Mouse (Mus musculus) left cerebral cortex, adult 8-10 months (tissue): ENCODE measurements around the gene Acsbg2. TPM values are rescaled to one million over a fixed set of nuclear protein-coding genes. Genes with fewer than 3 reads are reported as not detected.

Experiments
- DNase-seq, 2 experiments: peaks; one replicate each; pipeline ENCODE4 v3.0.0; 2022; ENCODE audit warnings: low spot score in 2 of 2
- total RNA-seq, 4 experiments: library from RNA; stranded (reverse); gene quantifications; 2 replicates each; pipeline ENCODE4 v1.2.4; 2022

Gene Acsbg2
- total RNA-seq, 4 experiments from 2014 or later: not detected

GRCm38 (mm10) chr17:56822380-56822779, 51.9 kb downstream of the Acsbg2 start:
- no peak for DNase-seq

DNA sequence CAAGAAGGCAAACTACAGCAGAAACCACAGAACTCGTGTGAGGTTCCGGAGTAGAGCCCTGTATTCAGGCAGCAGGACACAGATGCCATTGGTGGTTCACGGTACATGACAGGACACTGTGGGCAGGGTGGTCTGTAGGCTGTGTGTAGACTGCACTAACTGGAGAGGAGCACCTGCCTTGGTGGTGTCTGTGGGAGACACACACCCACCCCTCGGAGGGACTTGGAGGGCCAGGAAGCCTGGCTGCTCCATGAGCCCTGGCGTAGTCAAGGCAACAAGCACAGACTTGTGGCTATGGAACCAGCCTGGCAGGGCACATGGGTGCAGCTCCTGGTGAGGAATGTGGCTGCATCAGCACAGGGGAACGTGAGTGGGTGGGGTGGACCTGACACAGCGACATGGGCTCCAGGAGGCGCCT, 54.5 kb downstream of the Acsbg2 start:
- peak in 1 of 2 experiments; percentile 47 for DNase-seq

DNA sequence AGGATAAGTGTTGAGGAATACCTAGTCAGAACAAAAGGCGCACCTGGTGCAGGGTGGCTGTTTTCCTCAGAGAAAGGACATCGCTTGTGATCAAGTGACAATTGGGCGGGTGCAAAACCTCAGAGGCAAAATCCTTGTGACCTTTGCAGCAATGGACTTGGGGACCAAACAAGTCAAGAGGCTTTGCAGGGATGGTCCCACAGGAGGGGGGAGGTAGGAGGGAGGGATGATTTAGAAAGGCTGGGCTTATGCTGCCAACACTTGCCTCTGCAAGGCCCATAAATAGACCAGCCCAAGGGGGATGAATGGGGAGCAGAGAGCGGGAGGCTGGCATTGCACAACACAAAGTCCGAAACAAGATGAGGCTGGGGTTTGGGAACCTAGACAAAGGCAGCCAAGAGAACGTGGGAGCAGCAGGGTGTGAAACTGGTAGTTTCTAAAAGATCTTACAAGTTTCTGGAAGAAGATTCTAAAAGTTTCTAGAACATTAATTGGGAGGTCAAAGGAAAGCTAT, 55.2 kb downstream of the Acsbg2 start:
- DNase-seq: no peak

DNA sequence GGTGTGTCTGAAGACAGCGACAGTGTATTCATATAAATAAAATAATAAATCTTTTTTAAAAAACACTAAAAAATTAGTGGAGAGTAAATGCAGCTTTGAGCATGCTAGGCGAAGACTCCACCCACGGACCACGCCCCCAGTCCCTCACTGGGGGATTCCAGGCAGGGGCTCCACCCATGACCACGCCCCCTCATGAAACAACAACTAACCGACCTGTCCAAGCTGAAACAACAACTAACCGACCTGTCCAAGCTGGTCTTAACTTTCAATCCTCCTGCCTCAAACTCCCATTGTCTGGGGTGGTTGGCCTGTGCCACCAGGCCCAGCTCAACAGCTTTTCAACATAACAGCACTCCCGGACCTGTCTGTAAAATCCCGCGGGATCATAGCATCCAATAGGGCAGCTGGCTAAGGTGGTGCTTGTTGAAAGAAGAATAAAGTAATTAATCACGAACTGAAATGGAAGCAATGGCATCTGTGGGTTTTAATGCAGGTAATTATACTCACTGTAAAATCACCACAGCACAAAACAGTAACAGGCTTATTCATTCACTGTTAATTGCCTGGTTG, 56.1 kb downstream of the Acsbg2 start:
- DNase-seq: no peak

DNA sequence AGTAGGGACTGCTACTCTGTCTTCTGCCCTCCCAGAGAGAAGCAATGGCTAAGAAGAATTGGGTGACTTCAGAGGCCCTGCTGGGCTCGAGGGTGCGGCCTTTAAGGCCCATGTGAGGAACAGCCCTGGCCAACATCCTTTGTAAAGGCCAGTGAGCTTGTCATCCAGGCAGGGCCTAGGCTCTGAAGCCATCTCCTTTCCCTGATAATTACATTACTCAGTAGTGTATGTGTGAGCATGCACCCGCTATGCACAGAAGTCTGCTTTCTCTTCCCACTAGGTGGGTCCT, 59.2 kb downstream of the Acsbg2 start:
- no peak for DNase-seq

- DNase-seq: peak; percentile 43 to 79
Measured at GRCm38 (mm10) chr17:56814316-56815056, 59.8 kb downstream of the Acsbg2 start.

- DNase-seq: peak; percentile 42 to 79
Measured at GRCm38 (mm10) chr17:56810245-56810644, 64.0 kb downstream of the Acsbg2 start.

DNA sequence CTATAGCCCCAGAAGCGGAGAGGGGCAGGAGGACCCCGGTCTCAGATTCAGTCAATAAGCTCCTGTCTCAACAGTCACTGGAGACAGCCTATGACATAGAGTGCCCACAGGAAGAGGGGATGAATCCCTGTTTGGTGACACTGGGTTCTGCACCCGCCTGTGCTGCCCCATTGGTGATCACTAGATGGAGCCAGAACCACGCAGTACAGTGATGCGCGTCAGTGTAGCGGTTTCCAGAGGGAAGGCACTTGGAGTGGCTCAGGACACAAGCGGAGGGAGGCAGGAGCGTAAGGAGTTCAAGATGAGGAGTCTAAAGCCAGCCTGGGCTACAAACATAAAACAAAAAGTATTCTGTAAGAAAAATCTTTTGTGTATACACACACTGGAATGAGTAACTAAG, 65.7 kb downstream of the Acsbg2 start:
- DNase-seq: peak; percentile 55 to 70

- DNase-seq: no peak
Measured at GRCm38 (mm10) chr17:56805784-56806183, 68.5 kb downstream of the Acsbg2 start.

- DNase-seq: no peak
Measured at GRCm38 (mm10) chr17:56804952-56805351, 69.3 kb downstream of the Acsbg2 start.

- DNase-seq: no peak
Measured at GRCm38 (mm10) chr17:56802065-56802464, 72.2 kb downstream of the Acsbg2 start.

- DNase-seq: no peak
Measured at GRCm38 (mm10) chr17:56799276-56799675, 75.0 kb downstream of the Acsbg2 start.

DNA sequence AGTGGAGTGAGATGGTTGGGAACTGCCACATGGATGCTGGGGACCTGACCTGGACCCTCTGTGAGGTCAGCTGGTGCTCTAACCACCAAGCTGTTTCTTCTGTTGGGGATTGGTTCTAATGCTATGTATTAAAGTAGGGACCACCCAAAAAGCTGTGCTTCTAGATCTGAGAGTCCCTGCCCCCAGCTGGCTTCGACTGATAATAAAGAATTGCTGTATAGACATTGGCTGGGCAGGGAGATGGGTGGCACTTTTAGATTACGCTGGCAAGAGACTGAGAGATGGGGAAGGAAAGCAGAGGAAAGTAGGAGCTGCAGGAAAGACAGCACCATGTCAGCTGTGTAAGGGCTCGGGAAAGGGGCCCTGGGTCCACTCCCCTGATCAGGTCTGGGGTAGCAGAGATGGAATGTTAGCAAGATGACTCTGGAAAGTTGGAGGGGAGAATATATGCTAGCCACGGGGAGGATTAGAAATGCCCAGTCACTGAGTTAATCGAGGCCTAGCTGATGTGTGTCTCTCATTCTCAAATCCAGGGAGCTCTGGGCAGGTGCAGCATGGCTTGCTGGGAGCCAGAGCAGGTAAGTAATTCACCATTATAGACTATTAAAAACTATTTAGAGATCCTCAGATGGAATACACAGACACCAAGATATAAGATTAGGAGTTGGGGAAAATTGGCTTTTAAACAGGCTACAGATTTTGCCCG, 80.5 kb downstream of the Acsbg2 start:
- DNase-seq: no peak

Other genes starting within 250 kb of the Acsbg2 start
- 10 to 100 TPM; 52.3 to 61.3 (median 59.0) TPM for gene Lonp1, start 247.6 kb downstream of the Acsbg2 start, total RNA-seq
- gene Catsperd, start 246.3 kb downstream of the Acsbg2 start, total RNA-seq: 1 to 10 TPM in 2 of 4 experiments, under 1 TPM in 2; 0.79 to 1.7 (median 1.0) TPM
- 10 to 100 TPM; 85.9 to 91.2 (median 88.2) TPM for gene Ranbp3, start 201.2 kb downstream of the Acsbg2 start, total RNA-seq
- gene Ndufa11, start 156.7 kb downstream of the Acsbg2 start, total RNA-seq: 100 to 1,000 TPM; 185 to 224 (median 208) TPM
- gene Vmac, start 156.4 kb downstream of the Acsbg2 start, total RNA-seq: 10 to 100 TPM; 10.4 to 15.7 (median 13.8) TPM
- 1 to 10 TPM; 4.0 to 4.5 (median 4.2) TPM for gene Nrtn, start 116.9 kb downstream of the Acsbg2 start, total RNA-seq
- gene Dus3l, start 109.7 kb downstream of the Acsbg2 start, total RNA-seq: 10 to 100 TPM; 60.1 to 66.1 (median 60.8) TPM
- 1 to 10 TPM in 2 of 4 experiments, under 1 TPM in 2; 0.78 to 1.2 (median 0.99) TPM for gene Prr22, start 104.2 kb downstream of the Acsbg2 start, total RNA-seq
- 1 to 10 TPM; 2.1 to 4.1 (median 3.1) TPM for gene Rfx2, start 43.4 kb downstream of the Acsbg2 start, total RNA-seq
- gene 1700061G19Rik, start 1.0 kb upstream of the Acsbg2 start, total RNA-seq: under 1 TPM; 0.13 to 0.22 (median 0.17) TPM
- 10 to 100 TPM; 67.0 to 82.3 (median 70.8) TPM for gene Mllt1, start 61.0 kb upstream of the Acsbg2 start, total RNA-seq
- gene Acer1, start 107.7 kb upstream of the Acsbg2 start, total RNA-seq: not detected
- 10 to 100 TPM; 60.6 to 69.6 (median 65.4) TPM for gene Clpp, start 115.9 kb upstream of the Acsbg2 start, total RNA-seq
- gene Alkbh7, start 122.9 kb upstream of the Acsbg2 start, total RNA-seq: 10 to 100 TPM; 24.4 to 27.2 (median 26.1) TPM
- not detected for gene Pspn, start 125.6 kb upstream of the Acsbg2 start, total RNA-seq
- 10 to 100 TPM; 65.0 to 65.5 (median 65.2) TPM for gene Gtf2f1, start 136.8 kb upstream of the Acsbg2 start, total RNA-seq
- gene Gm17949, start 137.0 kb upstream of the Acsbg2 start, total RNA-seq: under 1 TPM in 3 of 4 experiments, not detected in 1; 0.48 to 0.65 (median 0.53) TPM
- 100 to 1,000 TPM; 101 to 104 (median 102) TPM for gene Khsrp, start 157.1 kb upstream of the Acsbg2 start, total RNA-seq
- under 1 TPM in 1 of 4 experiments, not detected in 3; 0.30 TPM for gene Slc25a41, start 167.2 kb upstream of the Acsbg2 start, total RNA-seq
- 1 to 10 TPM in 3 of 4 experiments, under 1 TPM in 1; 0.51 to 2.6 (median 1.7) TPM for gene Crb3, start 184.7 kb upstream of the Acsbg2 start, total RNA-seq
- gene Slc25a23, start 185.4 kb upstream of the Acsbg2 start, total RNA-seq: 100 to 1,000 TPM; 313 to 347 (median 323) TPM
- 1 to 10 TPM; 1.1 to 3.9 (median 2.5) TPM for gene Dennd1c, start 204.1 kb upstream of the Acsbg2 start, total RNA-seq
- 100 to 1,000 TPM; 607 to 698 (median 653) TPM for gene Tubb4a, start 213.3 kb upstream of the Acsbg2 start, total RNA-seq
- gene Tnfsf9, start 230.9 kb upstream of the Acsbg2 start, total RNA-seq: under 1 TPM; 0.39 to 0.84 (median 0.63) TPM